Mouse (Mus musculus) C2C12 (cell line): ENCODE data around the gene Agxt2.

Source experiments
- CEBPB ChIP-seq: IDR thresholded peaks from one replicate; pipeline ENCODE4 v1.6.1; 2011; ENCODE audit warnings: low read depth, mild to moderate bottlenecking, control low read depth, moderate library complexity
- CTCF ChIP-seq: IDR thresholded peaks from one replicate; pipeline ENCODE4 v1.5.1; 2011; ENCODE audit not compliant: control insufficient read depth, insufficient read depth, insufficient read length
- FOSL1 ChIP-seq: IDR thresholded peaks from one replicate; pipeline ENCODE4 v1.8.0; 2011; ENCODE audit warnings: mild to moderate bottlenecking, low read length; ENCODE audit not compliant: poor library complexity, insufficient read depth, severe bottlenecking
- MYOD1 ChIP-seq: IDR thresholded peaks from one replicate; pipeline ENCODE4 v1.6.1; 2011; ENCODE audit warnings: low read depth; ENCODE audit not compliant: control insufficient read depth, insufficient read length
- USF1 ChIP-seq: IDR thresholded peaks from one replicate; pipeline ENCODE4 v1.6.1; 2011; ENCODE audit warnings: low read depth, mild to moderate bottlenecking, control low read depth, moderate library complexity

DNA sequence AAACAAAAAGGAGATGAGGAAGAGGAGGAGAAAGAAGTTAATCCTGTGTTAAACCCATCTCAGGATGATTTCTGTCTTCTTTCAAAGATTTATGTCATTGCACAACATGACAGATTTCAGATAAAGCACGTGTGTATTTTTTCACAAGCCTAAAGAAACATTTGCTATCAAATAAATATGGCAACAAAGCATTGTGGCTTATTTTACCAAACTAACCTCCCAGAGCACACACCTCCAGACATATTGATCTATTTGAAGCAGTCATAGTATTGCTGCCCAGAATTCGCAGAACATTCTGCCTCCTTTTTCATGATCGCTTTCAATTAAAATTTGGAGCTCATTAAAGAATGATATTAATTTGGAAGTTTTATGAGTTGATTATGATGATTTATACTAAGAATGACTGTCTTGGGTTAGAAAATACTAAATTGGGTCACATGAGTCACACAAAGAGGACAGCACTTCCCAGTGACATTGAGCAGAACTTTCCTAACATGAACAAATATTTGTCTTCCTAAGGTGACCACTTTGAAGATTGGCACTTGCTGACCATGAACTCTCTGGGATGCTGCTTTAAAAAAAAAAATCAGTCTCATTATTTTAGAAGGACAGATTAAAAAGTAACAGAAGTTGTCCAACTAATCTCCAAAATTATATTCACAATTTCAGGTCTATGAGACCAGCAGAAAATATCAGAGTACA lies 21.6 kb downstream of the Agxt2 start:
- TF ChIP-seq CTCF (no peak), CEBPB (no peak), USF1 (no peak), MYOD1 (no peak), FOSL1 (no peak)
